Comparison of ENCODE assay signal across 8 mouse cellular contexts in genomic region chr17:69438990-69439491, GRCm38 (mm10). TPM values are rescaled to one million over a fixed set of nuclear protein-coding genes. Genes with fewer than 3 reads are reported as not detected.
DNase-seq lines count a peak whose midpoint lies in the region; ATAC-seq lines count a peak whose summit lies in the region.

Gene Akain1, plus strand, starts transcription at chr17:69439326.

- WGBS in hindbrain, embryonic 11.5 days, result under 1% methylated on average over 44 of the region's 44 CpGs

- no peak within 1 kb of the TSS for H3K9ac ChIP-seq in hindbrain, embryonic 11.5 days (ENCODE audit: low read depth, low read length)

- H3K4me1 ChIP-seq in hindbrain, embryonic 11.5 days (replicated peaks; ENCODE audit: control insufficient read depth, insufficient read depth, low read length), result 0 out of 2 replicates have a peak, but pooled peaks cover 2% of the 10 kb centered on the region

- peak within 1 kb of the TSS; percentile 70 for H3K4me2 ChIP-seq in hindbrain, embryonic 11.5 days (replicated peaks; ENCODE audit: low read depth, low read length)

- H3K9me3 ChIP-seq in hindbrain, embryonic 11.5 days (ENCODE audit: control insufficient read depth, low read length), result no peaks in the 10 kb centered on the region

- ATAC-seq in hindbrain, embryonic 11.5 days (ENCODE audit: low FRiP score), result peak; percentile 90

- no peaks in the 10 kb centered on the region for H3K36me3 ChIP-seq in hindbrain, embryonic 11.5 days (ENCODE audit: control insufficient read depth, insufficient read depth, low read length)

- peak within 1 kb of the TSS; percentile 41 for H3K4me3 ChIP-seq in hindbrain, embryonic 11.5 days (ENCODE audit: low read depth, low read length)

- no peak within 1 kb of the TSS for H3K27ac ChIP-seq in hindbrain, embryonic 11.5 days (ENCODE audit: low read depth, low read length)

- peaks cover 31% of the 10 kb centered on the region for H3K27me3 ChIP-seq in hindbrain, embryonic 11.5 days (ENCODE audit: control insufficient read depth, insufficient read depth, low read length)

- peak; percentile 53 for DNase-seq in T-cell, adult 2 months (ENCODE audit: low spot score)
- peak; percentile 76 for DNase-seq in cerebellum, adult 9-11 months
- DNase-seq in frontal cortex, adult 2 months (ENCODE audit: extremely low spot score in 1 of 2, low spot score in 1 of 2), result peak in 1 of 2 experiments; percentile 45
- peak; percentile 88 for DNase-seq in hindbrain, embryonic 11.5 days (ENCODE audit: low spot score)
- peak; percentile 41 to 42 for DNase-seq in layer of hippocampus, postnatal 14 days (ENCODE audit: low spot score in 2 of 2)
- DNase-seq in lung, postnatal 36 days, result peak; percentile 46
- DNase-seq in right cerebral cortex, adult 18-20 months, result peak; percentile 44
- peak; percentile 69 for DNase-seq in urinary bladder, postnatal 14 days (ENCODE audit: low spot score)

RNA-seq across cellular contexts. Expression of gene Akain1, which starts in this region (rescaled TPM):
- polyA plus RNA-seq in frontal cortex, adult 2 months (2012; rRNA removed), result 10.6 and 11.4 TPM in 2 replicates
- polyA plus RNA-seq in hindbrain, embryonic 11.5 days (2014; fragmentation: Nextera tagmentation; extraction: Ambion mirVana), result not detected in 2 replicates
- 1 to 10 TPM; 8.9 to 9.1 TPM for total RNA-seq in layer of hippocampus, postnatal 14 days (2021)

Comparison
In these comparisons a context has a peak if more than half of its experiments do, and no peak if none do; other contexts are left out.
1. RNA of gene Akain1 (polyA plus RNA-seq): 10.6 to 11.4 TPM in frontal cortex, adult 2 months; not detected in hindbrain, embryonic 11.5 days; every median in the first group is over 10 times any median in the second.
2. Peak in DNase-seq, ATAC-seq, H3K4me3 ChIP-seq and H3K4me2 ChIP-seq in hindbrain, embryonic 11.5 days; RNA of the gene not detected or under 1 TPM.